Mouse (Mus musculus) liver, embryonic 13.5 days (tissue): ENCODE measurements at regions not wholly inside any gene's neighbourhood (a gene's known extent, or its start where the extent isn't known, plus 50 kb on each side); places are given as distances from the start of the nearest gene placed in this dataset.

ENCODE experiments used
- ATAC-seq: fragments of 200-750 bp; cut with Nextera tagmentation; 2 replicates; pipeline ENCODE4 v1.8.0; 2017; ENCODE audit warnings: low read depth, mild to moderate bottlenecking, moderate number of reproducible peaks, moderate library complexity
- DNase-seq: peaks from one replicate; pipeline ENCODE4 v3.0.0; 2022
- H3K27ac ChIP-seq: fragments of 300-500 bp; sonication (generic); 2 replicates; pipeline ENCODE4 v1.5.1; 2015; ENCODE audit warnings: moderate library complexity, mild to moderate bottlenecking, inconsistent platforms
- H3K27me3 ChIP-seq: fragments of 300-500 bp; sonication (generic); 2 replicates; pipeline ENCODE4 v1.6.1; 2015; ENCODE audit warnings: mild to moderate bottlenecking, inconsistent platforms
- H3K36me3 ChIP-seq: fragments of 300-500 bp; sonication (generic); 2 replicates; pipeline ENCODE4 v1.6.1; 2015; ENCODE audit warnings: mild to moderate bottlenecking, inconsistent platforms
- H3K4me1 ChIP-seq: fragments of 300-500 bp; sonication (generic); replicated peaks from 2 replicates; pipeline ENCODE4 v1.6.1; 2015; ENCODE audit warnings: inconsistent platforms
- H3K4me2 ChIP-seq: fragments of 300-500 bp; sonication (generic); 2 replicates; pipeline ENCODE4 v1.6.1; 2015; ENCODE audit warnings: inconsistent platforms, mild to moderate bottlenecking, moderate library complexity
- H3K4me3 ChIP-seq: fragments of 300-500 bp; sonication (generic); replicated peaks from 2 replicates; pipeline ENCODE4 v1.5.1; 2015; ENCODE audit warnings: mild to moderate bottlenecking, inconsistent platforms
- H3K9ac ChIP-seq: fragments of 300-500 bp; sonication (generic); 2 replicates; pipeline ENCODE4 v1.6.1; 2015; ENCODE audit warnings: mild to moderate bottlenecking, inconsistent platforms
- H3K9me3 ChIP-seq: fragments of 300-500 bp; sonication (generic); replicated peaks from 2 replicates; pipeline ENCODE4 v1.6.1; 2016; ENCODE audit warnings: inconsistent platforms
- WGBS: fragments of 180-500 bp; shearing (Covaris S2); methylation state at CpG from one replicate; pipeline ENCODE4 v1.1.7; 2015; ENCODE audit not compliant: insufficient replicate concordance; 5-methylcytosine and 5-hydroxymethylcytosine counted together

DNA sequence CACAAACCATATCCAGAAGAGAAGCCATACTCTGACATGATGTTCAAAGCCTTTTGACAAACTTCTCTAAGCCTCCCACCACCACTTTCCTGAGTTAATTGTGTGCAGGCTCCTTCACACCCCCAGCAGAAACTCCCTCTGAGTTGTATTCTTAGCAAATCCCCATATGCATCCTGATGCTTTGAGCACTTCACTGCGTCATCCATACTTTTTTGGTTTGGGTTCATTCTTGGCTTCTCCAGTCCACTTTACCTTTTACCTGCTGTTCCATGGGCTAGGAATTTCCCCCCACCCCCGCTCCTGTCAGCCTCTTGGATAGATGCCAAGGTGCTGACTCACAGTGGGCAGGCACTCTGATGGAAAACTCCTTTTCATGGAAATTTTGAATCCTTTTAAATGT is 575.2 kb downstream of the Prkd1 start:
- H3K9ac ChIP-seq: no peak overlapping the region
- no peak overlapping the region for H3K4me2 ChIP-seq
- DNase-seq: no peak
- no peaks in the 10 kb centered on the region for H3K4me1 ChIP-seq
- no peaks in the 10 kb centered on the region for H3K36me3 ChIP-seq
- ATAC-seq: no peak
- 60% methylated on average over 2 of the region's 2 CpGs for WGBS
- H3K27ac ChIP-seq: no peak overlapping the region
- H3K27me3 ChIP-seq: no peaks in the 10 kb centered on the region
- H3K9me3 ChIP-seq: no peaks in the 10 kb centered on the region
- H3K4me3 ChIP-seq: no peak overlapping the region

DNA sequence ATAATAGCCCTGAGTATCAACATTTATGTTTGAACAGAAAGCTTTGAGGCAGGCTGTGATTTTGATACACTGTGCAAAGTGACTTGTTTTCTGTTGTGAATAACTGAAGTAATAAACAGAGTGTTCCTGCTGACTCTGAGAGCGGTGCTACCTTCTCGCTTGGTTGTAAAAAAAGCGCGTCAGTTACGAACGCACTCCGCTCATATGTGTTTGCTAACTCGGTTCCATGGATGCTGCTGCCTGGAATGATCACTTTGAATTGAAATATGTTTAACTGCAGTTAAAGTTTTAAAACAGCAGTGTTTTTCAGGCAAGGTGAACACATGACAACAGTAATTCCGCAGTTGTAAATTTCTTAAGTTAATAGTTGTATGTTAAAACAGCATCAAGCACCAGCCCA is 567.7 kb downstream of the Prkd1 start:
- no peak overlapping the region for H3K4me2 ChIP-seq
- H3K36me3 ChIP-seq: no peaks in the 10 kb centered on the region
- WGBS: 83% methylated on average over 9 of the region's 9 CpGs
- no peak for ATAC-seq
- no peaks in the 10 kb centered on the region for H3K9me3 ChIP-seq
- H3K4me1 ChIP-seq: no peaks in the 10 kb centered on the region
- H3K9ac ChIP-seq: no peak overlapping the region
- no peak for DNase-seq
- no peak overlapping the region for H3K4me3 ChIP-seq
- H3K27me3 ChIP-seq: no peaks in the 10 kb centered on the region
- no peak overlapping the region for H3K27ac ChIP-seq

DNA sequence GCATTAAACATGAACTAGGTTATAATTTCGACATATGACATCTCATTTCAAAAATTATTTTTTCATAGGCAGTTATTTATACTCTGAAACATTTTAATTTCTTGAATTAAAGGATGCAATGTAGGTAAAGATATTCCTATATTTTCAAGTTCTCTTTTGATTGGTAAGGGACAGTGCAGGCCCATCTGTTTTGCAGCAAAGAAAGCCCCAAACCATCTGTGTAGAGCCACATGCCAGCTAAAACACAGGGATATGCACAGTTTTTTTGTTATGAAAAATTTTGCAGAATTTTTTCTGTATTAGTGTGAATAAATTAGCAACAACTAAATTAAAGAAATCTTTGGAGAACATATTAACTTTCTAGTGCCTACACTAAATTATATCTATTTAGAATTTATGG is 567.3 kb downstream of the Prkd1 start:
- Histone ChIP-seq H3K4me1 (no peaks in the 10 kb centered on the region), H3K27me3 (no peaks in the 10 kb centered on the region), H3K36me3 (no peaks in the 10 kb centered on the region), H3K9me3 (no peaks in the 10 kb centered on the region), H3K4me3 (no peak overlapping the region), H3K27ac (no peak overlapping the region), H3K4me2 (no peak overlapping the region), H3K9ac (no peak overlapping the region)
- DNase-seq (no peak), ATAC-seq (no peak)
- 43% methylated on average over 1 of the region's 1 CpGs for WGBS

DNA sequence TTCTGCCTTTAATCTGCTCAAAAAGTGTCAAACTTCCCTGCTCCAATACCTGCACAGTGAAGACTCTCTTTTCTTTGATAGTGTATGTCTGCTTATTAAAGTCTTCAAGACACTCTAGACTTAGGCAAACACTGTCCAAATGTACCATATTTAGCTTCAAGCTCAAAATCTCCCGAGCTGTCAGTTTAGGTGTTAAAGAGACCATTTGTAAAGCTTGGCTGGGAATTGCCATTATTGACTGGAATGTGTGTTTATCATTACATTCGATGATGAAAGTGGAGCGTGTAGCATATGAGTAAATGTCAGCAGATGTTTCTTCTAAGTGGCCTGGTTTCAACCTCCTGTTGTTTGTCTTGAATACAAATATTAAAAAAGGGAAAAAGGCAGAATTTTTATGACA is 564.4 kb downstream of the Prkd1 start:
- DNase-seq (no peak), ATAC-seq (no peak)
- no peaks in the 10 kb centered on the region for H3K27me3 ChIP-seq
- no peaks in the 10 kb centered on the region for H3K36me3 ChIP-seq
- WGBS: 57% methylated on average over 3 of the region's 3 CpGs
- no peak overlapping the region for H3K9ac ChIP-seq
- H3K4me1 ChIP-seq: no peaks in the 10 kb centered on the region
- no peak overlapping the region for H3K4me3 ChIP-seq
- no peak overlapping the region for H3K27ac ChIP-seq
- no peak overlapping the region for H3K4me2 ChIP-seq
- H3K9me3 ChIP-seq: no peaks in the 10 kb centered on the region

- Histone ChIP-seq H3K27me3 (no peaks in the 10 kb centered on the region), H3K9ac (no peak overlapping the region), H3K9me3 (no peaks in the 10 kb centered on the region), H3K36me3 (no peaks in the 10 kb centered on the region), H3K4me1 (no peaks in the 10 kb centered on the region), H3K4me2 (no peak overlapping the region), H3K27ac (no peak overlapping the region), H3K4me3 (no peak overlapping the region)
- ATAC-seq (no peak), DNase-seq (no peak)
- WGBS: 68% methylated on average over 9 of the region's 9 CpGs
Observed at GRCm38 (mm10) chr12:50111246-50112044, 537.5 kb downstream of the Prkd1 start.

GRCm38 (mm10) chr12:50112081-50112491 is 536.8 kb downstream of the Prkd1 start:
- no peak for ATAC-seq
- H3K36me3 ChIP-seq: no peaks in the 10 kb centered on the region
- no peaks in the 10 kb centered on the region for H3K27me3 ChIP-seq
- no peaks in the 10 kb centered on the region for H3K4me1 ChIP-seq
- H3K4me3 ChIP-seq: no peak overlapping the region
- WGBS: 69% methylated on average over 7 of the region's 7 CpGs
- no peak overlapping the region for H3K9ac ChIP-seq
- H3K27ac ChIP-seq: no peak overlapping the region
- no peak overlapping the region for H3K4me2 ChIP-seq
- no peaks in the 10 kb centered on the region for H3K9me3 ChIP-seq
- DNase-seq: no peak

GRCm38 (mm10) chr12:50115855-50116254 is 533.0 kb downstream of the Prkd1 start:
- Histone ChIP-seq H3K27me3 (no peaks in the 10 kb centered on the region), H3K27ac (no peak overlapping the region), H3K9ac (no peak overlapping the region), H3K4me1 (no peaks in the 10 kb centered on the region), H3K4me3 (no peak overlapping the region), H3K4me2 (no peak overlapping the region), H3K9me3 (no peaks in the 10 kb centered on the region), H3K36me3 (no peaks in the 10 kb centered on the region)
- no peak for ATAC-seq
- 42% methylated on average over 2 of the region's 2 CpGs for WGBS
- DNase-seq: no peak

GRCm38 (mm10) chr12:50118346-50118745 is 530.6 kb downstream of the Prkd1 start:
- ATAC-seq: no peak

DNA sequence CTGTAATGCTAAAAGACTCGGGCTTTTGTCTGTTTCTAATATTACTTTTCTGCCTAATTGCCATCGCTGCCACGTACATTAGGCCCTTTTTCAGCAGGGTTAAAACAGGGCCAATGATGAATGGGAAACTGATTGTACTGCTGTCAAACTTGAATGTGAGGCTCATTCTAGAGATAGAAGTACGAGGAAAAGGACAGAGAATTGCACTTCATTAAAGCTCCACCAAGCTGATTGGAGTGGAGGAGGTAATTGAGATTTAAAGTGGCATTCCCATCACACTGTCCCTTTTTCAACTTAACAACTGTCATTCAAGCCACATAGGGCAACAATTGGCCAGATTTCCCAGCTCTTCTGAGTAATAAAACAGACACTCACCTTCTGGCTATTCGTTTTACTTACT is 526.8 kb downstream of the Prkd1 start:
- DNase-seq: no peak
- Histone ChIP-seq H3K36me3 (no peaks in the 10 kb centered on the region), H3K27me3 (no peaks in the 10 kb centered on the region), H3K4me2 (no peak overlapping the region), H3K27ac (no peak overlapping the region), H3K4me1 (no peaks in the 10 kb centered on the region), H3K9me3 (no peaks in the 10 kb centered on the region), H3K4me3 (no peak overlapping the region), H3K9ac (no peak overlapping the region)
- 52% methylated on average over 5 of the region's 5 CpGs for WGBS
- ATAC-seq: no peak

More at GRCm38 (mm10) chr12:50118346-50118745, 530.6 kb downstream of the Prkd1 start:
- no peak for DNase-seq
- no peaks in the 10 kb centered on the region for H3K4me1 ChIP-seq
- no peak overlapping the region for H3K4me2 ChIP-seq
- H3K4me3 ChIP-seq: no peak overlapping the region
- H3K9me3 ChIP-seq: no peaks in the 10 kb centered on the region
- no peak overlapping the region for H3K27ac ChIP-seq
- no peak overlapping the region for H3K9ac ChIP-seq
- H3K27me3 ChIP-seq: no peaks in the 10 kb centered on the region
- H3K36me3 ChIP-seq: no peaks in the 10 kb centered on the region

- ATAC-seq (no peak), DNase-seq (no peak)
- Histone ChIP-seq H3K27me3 (no peaks in the 10 kb centered on the region), H3K4me2 (no peak overlapping the region), H3K27ac (no peak overlapping the region), H3K36me3 (no peaks in the 10 kb centered on the region), H3K4me1 (no peaks in the 10 kb centered on the region), H3K9ac (no peak overlapping the region), H3K9me3 (no peaks in the 10 kb centered on the region), H3K4me3 (no peak overlapping the region)
- 59% methylated on average over 1 of the region's 1 CpGs for WGBS
Observed at GRCm38 (mm10) chr12:50122971-50123370, 525.9 kb downstream of the Prkd1 start.

DNA sequence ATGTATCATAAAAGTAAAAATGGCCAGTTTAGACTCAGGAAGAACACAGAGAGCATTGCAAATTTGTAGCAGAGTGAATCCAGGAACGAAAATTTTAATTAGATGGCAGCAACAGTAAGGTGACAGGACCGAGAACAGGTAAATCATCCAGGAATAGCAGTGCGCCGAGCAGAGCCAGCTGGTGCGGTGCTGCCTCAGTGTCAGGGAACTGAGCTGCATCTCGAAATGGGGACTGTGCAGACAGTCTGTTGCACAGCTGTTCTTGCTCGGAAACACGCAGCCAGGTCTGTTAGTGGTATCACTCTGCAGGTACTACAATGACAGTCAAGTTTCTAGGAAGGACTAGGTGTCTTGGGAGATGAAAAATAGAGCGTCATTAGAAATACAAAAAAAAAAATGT is 490.8 kb downstream of the Prkd1 start:
- 66% methylated on average over 9 of the region's 9 CpGs for WGBS
- no peak for DNase-seq
- Histone ChIP-seq H3K4me3 (no peak overlapping the region), H3K4me2 (no peak overlapping the region), H3K27ac (no peak overlapping the region), H3K36me3 (no peaks in the 10 kb centered on the region), H3K9ac (no peak overlapping the region), H3K9me3 (no peaks in the 10 kb centered on the region), H3K4me1 (no peaks in the 10 kb centered on the region), H3K27me3 (no peaks in the 10 kb centered on the region)
- ATAC-seq: no peak

- no peak overlapping the region for H3K9ac ChIP-seq
- ATAC-seq (no peak), DNase-seq (no peak)
- no peak overlapping the region for H3K4me2 ChIP-seq
- no peaks in the 10 kb centered on the region for H3K4me1 ChIP-seq
- no peaks in the 10 kb centered on the region for H3K36me3 ChIP-seq
- H3K4me3 ChIP-seq: no peak overlapping the region
- no peaks in the 10 kb centered on the region for H3K9me3 ChIP-seq
- no peaks in the 10 kb centered on the region for H3K27me3 ChIP-seq
- WGBS: 67% methylated on average over 1 of the region's 1 CpGs
- H3K27ac ChIP-seq: no peak overlapping the region
Observed at GRCm38 (mm10) chr12:50187332-50187731, 461.6 kb downstream of the Prkd1 start.
